Mouse (Mus musculus) gastrocnemius, postnatal 25 days (tissue): ENCODE data around the gene Lepr. TPM values are rescaled to one million over a fixed set of nuclear protein-coding genes. Genes with fewer than 3 reads are reported as not detected.
A peak's percentile ranks its signal among the peaks of the same experiment; 100 is the strongest.
"Not testable (repeated sequence)": the region's sequence is repeated elsewhere in the genome, so short reads cannot be mapped to it uniquely, and the experiment has no call there.

Experiments used
- DNase-seq: peaks from one replicate; pipeline ENCODE4 v3.0.0; 2022
- total RNA-seq, 2 experiments: library from RNA; stranded (reverse); gene quantifications; 1 replicate in 1 of 2; 2 replicates in 1 of 2; pipeline ENCODE4 v1.2.3; 2021

Gene Lepr
- total RNA-seq, 2 experiments from 2014 or later = 1.5 to 1.9 TPM

DNA sequence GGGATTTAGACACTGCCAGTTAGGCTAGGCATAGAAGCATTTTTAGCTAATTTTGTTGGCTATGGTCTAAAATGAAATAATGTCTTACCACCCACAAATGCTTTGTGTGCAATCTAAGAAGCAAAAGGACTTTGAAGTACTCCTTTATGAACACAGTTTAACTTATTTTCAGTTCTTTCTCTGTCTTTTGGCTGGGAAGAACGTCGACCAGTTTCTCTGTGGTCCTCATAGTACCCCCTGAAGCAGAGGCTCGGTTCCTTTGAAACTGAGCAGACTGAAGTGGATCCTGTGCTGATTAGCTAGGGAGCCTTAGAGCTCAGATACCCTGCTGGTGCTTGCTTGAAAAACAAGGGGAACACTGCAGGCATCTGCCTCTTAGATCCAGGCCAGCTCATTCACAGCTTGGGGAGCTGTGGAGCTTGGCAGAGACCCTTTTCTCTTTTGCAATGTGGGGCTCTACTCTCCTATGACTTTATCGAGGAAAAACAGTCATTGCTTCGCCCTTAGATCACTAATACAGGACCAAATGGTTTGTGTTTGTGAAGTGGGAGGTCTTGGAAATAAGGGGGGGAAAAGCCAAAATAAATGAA is 1.9 kb downstream of the Lepr start:
- peak; percentile 5 for DNase-seq

DNA sequence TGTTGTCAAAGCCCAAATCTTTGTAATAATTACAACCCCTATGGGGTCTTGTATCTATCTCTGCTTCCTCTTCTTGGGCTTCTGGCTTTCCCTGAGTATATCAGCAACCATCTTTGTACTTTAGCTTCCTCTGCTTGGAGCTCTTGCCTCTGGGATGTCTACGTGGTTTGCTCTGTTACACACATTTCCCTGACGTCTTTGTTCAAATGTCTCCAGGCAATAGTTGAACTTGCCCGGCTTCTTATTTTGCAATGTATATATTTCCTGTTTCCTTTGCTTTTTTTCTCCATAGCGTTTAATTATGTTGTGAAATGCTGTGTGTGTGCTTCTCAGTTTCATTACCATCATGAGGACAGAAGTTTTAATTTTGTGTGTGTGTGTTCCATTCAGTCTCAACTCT is 4.5 kb downstream of the Lepr start:
- no peak for DNase-seq

DNA sequence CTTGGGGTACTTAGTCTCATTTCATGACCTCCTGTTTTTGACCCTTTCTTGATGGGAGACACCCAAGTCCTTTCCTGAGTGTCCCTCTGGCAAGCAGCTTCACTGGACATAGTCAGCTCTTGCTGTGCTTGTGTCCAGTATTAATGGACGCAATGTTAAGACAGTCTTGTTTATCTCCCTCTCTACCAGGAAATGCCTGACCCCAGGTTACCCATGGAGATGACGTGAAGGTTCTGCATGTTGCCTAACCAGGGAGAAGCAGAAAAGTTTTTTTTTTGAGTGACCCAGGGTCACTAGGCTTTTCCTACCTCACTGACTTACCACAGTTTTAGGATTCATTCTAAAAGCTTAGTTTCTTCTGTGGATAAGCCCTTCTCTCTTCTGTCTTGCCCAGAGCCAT is 24.8 kb downstream of the Lepr start:
- DNase-seq = no peak

DNA sequence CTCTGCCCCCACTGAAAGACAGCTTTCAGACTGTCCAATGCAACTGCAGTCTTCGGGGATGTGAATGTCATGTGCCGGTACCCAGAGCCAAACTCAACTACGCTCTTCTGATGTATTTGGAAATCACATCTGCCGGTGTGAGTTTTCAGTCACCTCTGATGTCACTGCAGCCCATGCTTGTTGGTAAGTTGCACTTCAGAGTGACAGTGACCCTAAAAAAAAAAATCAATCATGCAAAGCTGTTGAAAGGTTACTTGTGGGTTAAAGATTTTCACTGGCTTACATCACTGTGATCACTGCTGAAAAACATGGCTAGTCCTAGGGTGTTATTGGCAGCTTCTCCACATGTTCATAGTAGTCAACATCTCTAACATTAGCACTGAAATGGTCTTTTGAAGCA is 28.3 kb downstream of the Lepr start:
- DNase-seq = no peak

DNA sequence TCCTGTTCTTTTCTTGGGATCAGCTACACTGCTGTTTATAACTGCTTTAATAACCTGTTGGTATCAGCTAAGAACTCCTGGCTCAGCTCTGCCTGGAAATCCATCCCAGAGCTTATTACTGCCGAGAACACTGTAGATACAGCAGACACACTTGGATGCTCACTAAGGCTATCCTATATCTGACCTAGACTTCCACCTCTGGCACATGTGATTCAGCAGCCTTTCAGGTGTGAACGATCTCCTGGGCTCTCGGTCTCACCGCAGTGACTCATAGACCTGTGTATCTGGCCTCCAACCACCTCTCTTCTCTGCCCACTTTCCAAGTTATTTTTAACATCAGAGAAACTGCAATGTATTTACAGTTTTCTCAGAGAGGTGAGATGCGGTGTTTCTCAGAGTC is 43.3 kb downstream of the Lepr start:
- no peak for DNase-seq

DNA sequence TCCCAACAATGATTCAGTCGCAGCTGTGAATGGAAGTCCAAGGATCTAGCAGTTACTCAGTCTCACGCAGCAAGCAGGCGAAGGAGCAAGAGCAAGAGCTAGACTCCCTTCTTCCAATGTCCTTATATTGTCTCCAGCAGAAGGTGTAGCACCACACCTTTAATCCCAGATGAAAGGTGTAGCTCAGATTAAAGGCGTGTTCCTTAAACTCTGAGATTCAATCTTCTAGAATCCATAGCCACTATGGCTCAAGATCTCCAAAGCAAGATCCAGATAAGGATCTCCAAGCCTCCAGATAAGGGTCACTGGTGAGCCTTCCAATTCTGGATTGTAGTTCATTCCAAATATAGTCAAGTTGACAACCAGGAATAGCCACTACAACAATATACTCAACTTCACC is 126.7 kb downstream of the Lepr start, which contains the start of gene B020004J07Rik:
B020004J07Rik (minus strand) TSS at position 101 of the 400 bp plus-strand sequence.
- DNase-seq = not testable (repeated sequence)

DNA sequence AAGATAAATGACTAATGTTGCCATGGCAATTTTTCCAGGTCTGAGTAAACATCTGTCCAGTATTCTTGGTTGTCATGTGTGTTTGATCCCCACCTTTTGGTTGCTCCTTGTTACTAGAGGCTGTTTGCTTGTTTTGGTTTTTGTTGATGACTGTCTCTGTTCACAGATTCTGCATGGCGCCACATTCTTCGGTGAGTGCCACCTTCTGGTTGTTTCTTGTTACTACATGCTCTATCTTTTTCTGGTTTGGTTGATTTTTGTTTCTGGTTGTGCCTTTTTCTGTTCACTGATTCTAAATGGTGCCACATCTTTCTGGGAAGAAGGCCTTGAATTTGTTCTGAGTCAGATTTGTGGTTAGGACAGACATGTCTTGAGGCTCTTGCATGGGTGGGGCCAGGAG is 133.7 kb downstream of the Lepr start:
- no peak for DNase-seq

DNA sequence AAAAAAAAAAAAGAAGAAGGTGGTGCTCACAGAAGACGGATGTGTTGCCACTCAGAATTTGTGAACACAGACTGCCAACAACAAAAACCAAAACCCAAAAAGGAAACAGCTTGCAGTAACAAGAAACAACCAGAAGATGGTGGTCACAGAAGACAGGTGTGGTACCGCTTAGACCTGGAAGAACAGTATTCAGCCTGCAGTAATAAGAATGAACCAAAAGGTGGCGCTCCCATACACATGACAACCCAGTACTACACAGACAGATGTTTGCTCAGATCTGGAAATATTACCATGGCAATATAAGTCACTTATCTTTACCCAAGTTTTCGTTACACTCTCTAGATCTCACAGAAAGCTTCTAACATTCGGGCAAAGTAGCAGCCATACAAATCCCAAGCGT is 143.7 kb downstream of the Lepr start:
- DNase-seq = no peak

DNA sequence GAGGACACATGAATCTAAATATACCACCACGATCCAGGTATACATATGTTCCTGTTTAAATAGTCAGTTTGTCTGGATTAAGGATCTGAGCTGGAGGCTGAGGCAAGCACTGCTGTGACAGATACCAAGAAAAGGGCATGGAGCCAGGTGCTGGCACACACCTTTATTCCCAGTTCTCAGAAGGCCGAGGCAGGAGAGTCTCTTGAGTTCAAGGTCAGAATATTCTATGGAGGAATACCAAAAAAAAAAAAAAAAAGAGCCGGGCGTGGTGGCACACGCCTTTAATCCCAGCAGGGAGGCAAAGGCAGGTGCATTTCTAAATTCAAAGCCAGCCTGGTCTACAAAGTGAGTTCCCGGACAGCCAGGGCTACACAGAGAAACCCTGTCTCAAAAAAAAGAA is 145.1 kb downstream of the Lepr start:
- no peak for DNase-seq

Other genes starting within 250 kb of the Lepr start
- under 1 TPM; 0.20 to 0.29 TPM for gene Dnajc6, start 220.8 kb upstream of the Lepr start, total RNA-seq
- 10 to 100 TPM; 10.3 to 12.2 TPM for gene Leprot, start 69.7 kb upstream of the Lepr start, total RNA-seq
- not detected for gene B020004J07Rik, start 126.6 kb downstream of the Lepr start, total RNA-seq
- not detected for gene C130073F10Rik, start 176.4 kb downstream of the Lepr start, total RNA-seq
- gene Gm12800, start 191.7 kb downstream of the Lepr start, total RNA-seq = not detected
- gene Gm12794, start 223.0 kb downstream of the Lepr start, total RNA-seq = not detected